Mouse (Mus musculus) heart, adult 9 months (tissue): ENCODE measurements at regions not wholly inside any gene's neighbourhood (a gene's known extent, or its start where the extent isn't known, plus 50 kb on each side); places are given as distances from the start of the nearest gene placed in this dataset.
"Not testable (repeated sequence)": the region's sequence is repeated elsewhere in the genome, so short reads cannot be mapped to it uniquely, and the experiment has no call there.

Experiments used
- DNase-seq, 2 experiments: peaks; one replicate each; pipeline ENCODE4 v3.0.0; 2022; ENCODE audit warnings: low spot score in 2 of 2

DNA sequence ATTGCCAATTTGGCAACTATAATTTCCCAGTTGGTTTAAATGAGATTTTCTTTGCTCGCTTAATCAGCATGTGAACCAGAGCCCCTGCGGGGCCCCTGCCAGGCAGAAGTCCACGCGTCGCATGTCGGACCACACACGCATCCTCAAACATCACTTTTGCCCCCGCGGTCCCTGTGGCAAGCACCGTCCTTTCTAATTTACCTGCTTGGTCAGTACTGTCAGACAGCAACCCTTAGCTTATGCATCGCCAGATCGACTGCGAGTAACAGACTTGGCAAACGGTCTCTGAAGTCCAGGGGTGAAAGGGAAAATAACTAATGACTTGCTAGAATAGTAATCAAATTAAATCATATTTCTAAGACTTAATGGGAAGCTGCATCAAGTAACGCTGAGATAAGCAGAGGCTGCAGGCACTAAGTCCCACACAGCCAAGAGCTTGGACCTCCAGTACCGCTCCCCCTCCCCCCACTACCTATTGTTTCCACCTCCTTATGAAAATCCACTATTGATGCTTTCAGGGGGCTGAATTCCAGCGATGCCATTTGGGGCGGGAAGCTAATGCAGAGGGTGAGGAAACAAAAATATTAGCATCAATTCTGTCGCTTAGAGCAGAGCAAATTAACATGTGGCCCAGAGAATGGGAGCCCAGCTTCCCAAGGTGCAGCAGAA is 142.0 kb upstream of the Cntnap4 start:
- DNase-seq, result no peak

DNA sequence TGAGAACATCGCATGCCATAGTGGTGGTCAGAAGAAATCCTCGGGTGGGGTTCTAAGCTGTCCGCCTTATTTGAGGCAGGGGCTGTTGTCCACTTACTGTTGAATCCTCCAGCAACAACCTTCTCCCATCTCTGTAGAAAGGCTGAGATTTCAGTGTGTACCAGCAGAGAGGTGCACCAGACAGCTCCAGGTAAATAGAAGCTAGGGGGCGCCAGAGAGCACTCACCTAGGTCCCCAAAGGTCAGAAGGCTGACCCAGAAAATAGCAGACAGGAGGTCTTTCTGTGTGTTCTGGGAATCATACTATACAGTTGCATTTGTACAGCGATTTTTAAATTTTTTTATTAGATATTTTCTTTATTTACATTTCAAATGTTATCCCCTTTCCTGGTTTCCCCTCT is 157.9 kb upstream of the Cntnap4 start:
- DNase-seq, result no peak

DNA sequence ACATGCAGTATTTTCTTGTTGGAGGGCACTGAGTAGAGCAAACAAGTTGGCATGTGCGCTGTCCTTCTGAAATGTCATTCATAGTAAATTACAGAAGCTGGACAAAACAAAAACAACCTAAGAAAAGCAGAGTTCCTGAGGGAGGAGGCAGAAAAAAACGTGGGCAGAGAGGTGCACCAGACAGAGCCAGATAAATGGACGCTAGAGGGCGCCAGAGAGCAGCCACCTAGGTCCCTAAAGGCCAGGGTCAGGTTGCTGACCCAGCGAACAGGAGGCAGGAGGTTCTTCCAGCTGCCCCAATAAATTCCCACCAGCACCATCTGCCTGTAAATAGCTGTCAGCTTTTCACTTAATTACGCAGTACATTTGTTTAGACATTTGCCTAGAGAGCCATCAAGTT is 158.6 kb upstream of the Cntnap4 start:
- DNase-seq, result no peak

DNA sequence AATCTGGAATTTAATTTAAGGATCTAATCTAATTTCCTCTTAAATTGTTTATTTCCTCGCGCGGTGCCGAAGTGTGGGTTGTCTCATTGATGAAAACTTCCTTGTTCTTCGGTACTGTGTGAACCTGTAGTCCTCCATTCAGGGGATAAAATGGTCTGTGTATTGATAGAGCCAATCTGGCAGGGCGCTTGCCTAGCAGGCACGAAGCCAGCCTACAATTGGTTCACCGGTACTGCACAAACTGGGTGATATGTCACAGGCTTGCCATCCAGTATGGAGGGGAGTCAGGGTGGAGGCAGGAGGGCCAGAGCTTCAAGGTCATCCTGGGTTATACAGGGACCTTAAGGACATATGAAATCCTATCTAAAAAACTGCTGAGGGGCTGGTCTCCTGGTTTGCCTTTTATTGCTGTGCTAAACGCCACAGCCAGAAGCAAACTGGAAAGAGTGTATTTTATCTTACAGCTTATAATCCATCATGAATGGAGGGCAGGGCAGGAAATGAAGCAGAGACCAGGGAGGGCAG is 161.6 kb upstream of the Cntnap4 start:
- DNase-seq, result no peak

DNA sequence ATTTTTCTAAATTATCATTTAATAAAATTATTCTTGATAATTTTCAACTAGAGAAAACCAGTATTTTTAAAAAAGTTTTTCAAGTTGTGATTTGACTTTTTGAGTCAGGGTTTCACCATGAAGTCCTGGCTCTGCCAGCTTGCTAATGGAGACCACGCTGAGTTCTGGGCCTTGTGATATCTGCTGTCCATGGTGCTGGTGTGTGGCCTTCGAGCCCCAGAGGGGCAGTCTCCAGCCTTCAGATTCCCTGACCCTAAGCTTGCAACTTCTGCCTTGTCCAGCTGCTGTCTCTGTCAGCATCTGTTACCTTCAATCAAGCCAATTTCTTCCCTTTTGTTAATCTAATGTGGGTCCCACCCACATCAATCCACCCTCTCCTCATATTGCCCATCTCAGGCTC is 165.8 kb upstream of the Cntnap4 start:
- no peak for DNase-seq

DNA sequence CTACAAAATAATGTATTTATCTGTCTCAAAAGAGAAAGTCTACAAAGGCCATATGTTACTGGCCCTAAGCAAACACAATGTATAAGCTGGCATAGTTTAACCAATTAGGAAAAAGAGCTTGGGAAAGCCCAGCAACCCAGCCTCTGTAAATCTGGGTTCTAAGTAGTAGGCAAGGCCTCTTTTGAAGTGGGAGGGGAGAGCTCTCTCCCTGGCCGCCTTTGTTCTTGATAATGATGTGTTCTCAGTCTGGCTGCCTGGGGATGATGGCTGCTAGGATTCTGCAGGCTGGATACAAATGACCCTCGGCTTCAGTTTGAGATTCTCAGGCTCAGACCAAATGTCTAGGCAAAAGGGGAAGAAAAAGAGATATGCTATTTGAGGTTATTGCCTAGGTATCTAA is 172.4 kb upstream of the Cntnap4 start:
- no peak for DNase-seq

DNA sequence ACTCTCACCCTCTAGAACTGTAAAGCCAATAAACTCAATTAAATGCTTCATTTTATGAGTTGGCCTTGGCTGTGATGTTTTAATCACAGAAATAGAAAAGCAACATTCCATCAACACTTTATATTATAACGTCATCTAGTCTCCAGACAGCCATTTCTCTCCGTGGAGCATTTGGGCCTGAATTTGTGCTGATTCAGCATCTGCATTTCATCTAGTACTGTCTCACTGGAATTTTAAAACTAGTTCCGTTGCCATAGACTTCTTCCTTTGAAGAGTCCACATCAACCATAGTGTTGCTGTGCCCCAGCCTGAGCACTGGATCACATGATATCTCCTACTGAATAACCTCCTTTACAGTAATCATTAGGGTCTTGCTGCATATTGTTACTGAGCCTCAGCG is 179.7 kb upstream of the Cntnap4 start:
- no peak for DNase-seq

DNA sequence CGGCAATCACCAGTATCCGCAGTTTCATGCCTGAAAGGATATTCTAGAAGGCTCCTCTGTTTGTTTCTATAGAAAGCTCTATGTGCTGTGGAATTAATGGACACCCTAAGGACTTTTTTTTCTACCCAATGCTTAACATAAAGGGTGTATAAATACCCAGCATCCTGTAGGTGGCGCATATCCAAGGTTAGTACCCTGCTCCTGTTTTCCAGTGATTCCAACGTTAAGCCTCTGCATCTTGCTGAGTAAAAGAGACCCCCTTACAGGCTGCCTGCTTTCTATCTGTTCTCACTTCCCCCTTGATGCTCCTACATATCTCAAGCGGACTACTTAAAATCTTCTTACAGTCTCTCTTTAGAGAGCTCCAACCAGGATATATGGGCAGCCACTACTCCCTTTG is 221.5 kb upstream of the Cntnap4 start:
- no peak for DNase-seq

DNA sequence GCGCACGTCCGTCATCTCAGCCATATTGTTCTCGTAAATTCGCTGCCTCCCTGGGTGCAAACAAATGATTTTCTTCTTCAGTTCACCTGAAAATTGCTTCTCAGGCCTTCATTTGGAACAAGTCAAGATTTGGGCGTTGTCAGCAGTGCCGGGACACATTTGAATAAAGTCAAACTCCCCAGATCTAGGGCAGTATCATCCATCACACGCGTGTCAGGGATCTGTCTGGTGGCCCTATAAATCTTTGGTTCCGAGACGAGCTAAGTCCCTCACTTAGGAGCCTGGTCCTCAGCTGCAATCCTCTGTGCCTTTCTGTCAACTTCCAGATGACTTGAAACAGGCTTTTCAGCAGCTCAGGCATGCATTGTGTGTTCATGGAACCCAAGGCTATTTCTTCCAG is 236.7 kb upstream of the Cntnap4 start:
- DNase-seq, result no peak

DNA sequence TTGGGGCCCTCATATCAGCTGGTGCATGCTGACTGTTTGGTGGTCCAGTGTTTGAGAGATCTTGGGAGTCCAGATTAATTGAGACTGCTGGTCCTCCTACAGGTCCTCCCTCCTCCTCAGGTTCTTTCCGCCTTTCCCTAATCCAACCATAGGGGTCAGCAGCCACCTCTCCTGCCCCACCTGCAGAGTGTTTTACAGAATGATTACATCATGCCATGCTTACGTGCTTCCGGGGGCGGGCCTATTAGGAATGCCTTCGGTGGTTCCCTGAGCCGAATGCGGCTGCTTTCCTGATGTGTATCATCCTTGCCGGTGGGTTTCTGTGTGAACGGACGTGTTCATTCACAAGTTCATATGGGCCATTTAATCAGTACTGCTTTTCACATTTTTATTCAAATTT is 237.8 kb upstream of the Cntnap4 start:
- DNase-seq, result no peak

DNA sequence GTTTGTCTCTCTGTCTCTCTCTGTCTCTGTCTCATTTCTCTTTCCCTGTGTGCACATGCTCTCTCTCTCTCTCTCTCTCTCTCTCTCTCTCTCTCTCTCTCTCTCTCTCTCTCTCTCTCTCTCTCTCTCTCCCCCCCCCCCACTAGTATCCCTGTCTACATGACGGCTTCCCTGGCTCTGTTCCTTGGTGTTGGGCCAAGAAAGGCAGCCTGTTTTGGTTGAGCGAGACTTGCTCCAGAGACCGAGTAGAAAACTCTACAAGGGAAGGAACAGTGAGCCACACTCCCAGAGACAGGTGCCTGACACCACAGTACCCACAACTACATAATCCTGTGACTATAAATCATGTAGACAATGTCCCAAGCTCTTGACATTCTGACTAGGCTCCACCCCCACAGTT is 260.0 kb upstream of the Cntnap4 start:
- DNase-seq, result no peak

DNA sequence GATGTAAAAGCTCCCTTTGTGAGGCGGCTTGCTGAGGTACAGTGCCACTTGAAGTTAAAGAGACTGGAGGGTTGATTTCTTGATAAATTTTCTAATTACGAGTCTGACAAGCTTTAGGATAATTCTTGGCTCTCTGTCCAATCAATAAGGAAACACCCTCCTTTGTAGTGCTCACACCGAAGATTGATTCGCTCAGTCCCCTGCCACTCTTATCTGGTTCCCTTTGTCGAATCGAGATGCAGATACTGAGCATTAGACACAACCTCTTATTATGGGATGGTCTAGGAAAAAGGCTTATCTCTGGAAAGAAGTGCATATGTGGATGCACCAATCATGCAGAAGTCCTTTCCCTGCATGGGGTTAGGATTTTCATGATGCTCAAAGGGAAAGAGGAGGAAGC is 261.5 kb upstream of the Cntnap4 start:
- no peak for DNase-seq

DNA sequence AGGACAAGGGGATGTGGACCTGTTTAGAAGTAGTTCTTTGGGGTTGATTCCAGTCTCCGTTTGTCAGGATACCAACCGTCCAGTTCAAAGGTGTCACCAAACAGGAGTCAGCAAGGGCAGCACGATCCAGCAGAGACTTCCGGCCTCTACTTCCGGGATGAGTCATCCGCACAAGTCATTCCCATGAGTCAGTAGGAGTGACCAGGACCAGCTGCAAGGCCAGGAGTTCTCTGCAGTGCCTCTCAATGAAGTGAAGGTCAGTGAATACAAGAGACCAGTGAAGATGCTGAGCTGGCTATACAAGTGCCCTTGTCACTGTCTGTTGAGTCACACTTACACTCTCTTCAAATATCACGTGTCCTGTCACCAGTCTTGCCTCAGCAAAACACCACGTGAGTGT is 272.8 kb upstream of the Cntnap4 start:
- DNase-seq, result no peak

DNA sequence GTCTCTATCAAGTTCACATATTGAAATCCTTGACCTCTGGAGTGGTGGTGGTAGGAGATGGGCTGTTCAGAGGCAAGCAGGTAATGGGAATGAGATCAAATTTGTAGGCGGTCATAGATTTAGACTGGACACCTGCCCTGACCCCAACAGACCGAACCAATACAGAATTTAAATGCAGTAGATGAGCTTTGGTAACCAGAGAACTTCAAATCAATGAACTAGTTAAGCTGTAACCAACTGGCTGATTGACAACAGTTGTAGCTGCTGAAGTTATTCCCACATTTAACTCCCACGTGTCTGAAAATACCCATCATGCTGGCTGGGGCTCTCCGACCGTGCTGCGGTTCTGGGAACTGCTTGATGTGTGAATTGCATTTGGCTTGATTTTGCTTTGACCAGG is 268.5 kb upstream of the Gm6793 start:
- DNase-seq, result no peak

DNA sequence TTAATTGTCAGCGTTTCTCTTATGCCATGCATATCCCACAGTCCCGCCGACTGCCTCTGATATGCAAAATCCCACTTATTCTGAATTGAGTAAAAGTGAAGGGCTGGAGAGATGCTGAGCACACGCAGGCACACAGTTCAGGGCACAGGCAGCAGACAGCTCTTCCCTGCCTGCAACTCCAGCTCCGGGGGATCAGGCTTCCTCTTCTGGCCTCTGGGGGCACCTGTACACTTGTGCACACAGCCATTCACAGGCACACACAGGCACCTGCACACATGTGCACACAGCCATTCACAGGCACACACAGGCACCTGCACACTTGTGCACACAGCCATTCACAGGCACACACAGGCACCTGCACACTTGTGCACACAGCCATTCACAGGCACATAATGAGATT is 254.8 kb upstream of the Gm6793 start:
- DNase-seq, result no peak

DNA sequence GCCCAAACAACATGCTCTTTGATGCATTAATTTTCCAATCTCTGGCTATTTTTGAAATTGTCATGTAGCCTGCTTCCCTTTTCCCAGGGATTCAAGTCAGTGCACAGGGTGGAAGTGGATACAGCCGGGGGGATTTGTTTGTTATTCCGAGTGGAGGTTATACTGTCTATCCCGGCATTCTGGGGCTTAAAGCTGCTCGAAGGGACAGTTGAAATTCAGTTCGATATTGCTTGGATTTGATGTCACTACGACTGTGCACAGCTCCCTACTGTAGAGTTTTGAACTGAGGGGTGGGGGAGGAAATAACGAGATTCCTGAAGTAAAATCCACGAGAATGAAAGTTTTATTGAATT is 254.4 kb upstream of the Gm6793 start:
- no peak for DNase-seq

DNA sequence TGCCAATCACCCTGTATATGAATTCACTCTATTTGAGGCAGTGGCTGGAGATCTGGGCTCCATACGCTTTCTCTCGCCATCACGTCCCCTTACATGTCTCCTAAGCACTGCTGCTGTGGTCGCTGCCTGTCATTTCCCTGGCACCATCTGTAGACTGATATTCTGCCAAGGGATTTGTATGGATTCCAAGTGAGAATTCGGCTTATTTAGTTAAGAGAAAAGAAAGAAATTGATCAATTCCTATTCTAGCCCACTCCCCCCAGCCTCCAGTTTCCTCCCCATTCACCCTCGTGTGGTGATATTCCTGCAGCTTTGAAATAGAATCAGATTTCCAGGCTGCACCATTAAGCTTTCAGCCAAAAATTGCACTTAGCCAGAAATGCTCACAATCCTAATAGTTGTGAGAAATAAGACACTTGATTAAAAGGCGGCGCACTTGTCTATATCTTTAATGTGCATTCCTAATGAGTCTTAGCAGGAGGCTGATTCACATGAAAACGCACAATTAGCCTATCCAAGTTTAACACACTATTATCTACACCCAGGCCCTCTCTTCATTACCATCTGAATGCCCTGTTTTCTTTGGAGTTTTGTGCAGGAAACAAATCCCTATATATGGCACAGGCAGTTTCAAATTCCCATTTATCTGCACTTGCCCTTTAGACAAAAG is 253.8 kb upstream of the Gm6793 start:
- no peak for DNase-seq

DNA sequence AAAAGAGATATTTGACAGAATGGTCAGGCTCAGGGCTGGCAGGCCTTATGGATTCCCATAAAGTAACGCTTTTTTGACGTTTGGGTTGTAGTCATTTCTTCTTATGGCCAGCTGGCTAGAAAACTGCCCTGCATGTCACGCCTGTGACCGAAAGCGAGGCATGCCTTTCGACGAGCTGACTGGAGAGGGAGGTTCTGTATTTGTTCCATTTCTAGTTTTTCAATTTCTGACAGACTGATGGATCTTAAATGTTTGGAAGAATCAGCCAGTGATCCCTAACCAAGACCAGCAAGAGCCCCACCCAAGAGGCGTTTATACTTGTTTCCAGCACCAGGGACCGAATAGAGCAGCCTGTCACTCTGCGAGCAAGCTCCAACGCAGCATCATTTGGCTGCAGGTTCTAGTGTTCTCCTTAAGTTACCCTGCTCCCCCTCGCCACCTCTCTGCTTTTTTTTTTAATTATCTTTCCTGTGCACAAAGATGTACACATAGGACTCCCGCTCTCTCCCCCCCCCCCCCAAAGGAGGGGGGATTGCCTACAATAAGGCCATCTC is 243.2 kb upstream of the Gm6793 start:
- no peak for DNase-seq

DNA sequence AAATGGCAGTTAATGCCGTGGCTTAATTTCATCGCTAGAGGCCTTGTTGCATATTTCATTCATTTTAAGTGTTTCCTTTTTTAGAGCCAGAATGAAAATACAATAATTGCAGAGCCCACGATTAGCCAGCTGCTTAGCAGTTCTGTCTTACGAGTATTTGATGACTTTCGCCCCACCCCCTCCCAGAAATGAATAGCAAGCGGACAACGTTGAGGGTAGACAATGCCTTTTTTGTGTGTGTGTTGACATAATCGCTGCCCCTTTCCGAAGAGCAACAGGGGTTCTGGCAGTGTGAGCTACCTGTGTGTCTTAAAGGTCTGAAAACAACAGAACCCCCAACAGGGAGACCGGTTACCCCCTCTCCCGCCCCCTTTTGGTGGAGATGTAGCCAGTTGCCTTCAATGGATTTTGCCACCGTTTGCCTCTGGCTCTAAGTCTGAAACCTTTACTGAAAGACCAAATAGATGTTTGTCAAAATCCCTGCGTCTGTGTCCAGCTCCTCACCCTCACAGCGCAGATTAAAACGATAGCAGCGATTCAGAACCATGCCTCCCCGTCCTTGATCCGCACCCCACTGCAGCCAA is 242.6 kb upstream of the Gm6793 start:
- DNase-seq, result no peak

DNA sequence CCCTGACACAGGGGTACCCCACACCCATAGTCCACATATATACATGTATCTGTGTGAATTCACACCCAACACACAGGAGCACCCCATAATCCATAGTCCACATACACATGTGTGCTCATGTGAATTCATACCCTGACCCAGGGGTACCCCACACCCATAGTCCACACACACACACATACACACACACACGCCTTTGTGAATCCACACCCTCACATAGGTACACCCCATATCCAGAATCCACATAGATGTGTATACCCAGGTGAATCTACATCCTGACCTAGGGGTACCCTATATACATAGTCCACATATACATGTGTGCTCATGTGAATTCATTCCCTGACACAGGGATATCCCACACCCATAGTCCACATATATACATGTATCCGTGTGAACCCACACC is 231.8 kb upstream of the Gm6793 start:
- DNase-seq, result not testable (repeated sequence)

DNA sequence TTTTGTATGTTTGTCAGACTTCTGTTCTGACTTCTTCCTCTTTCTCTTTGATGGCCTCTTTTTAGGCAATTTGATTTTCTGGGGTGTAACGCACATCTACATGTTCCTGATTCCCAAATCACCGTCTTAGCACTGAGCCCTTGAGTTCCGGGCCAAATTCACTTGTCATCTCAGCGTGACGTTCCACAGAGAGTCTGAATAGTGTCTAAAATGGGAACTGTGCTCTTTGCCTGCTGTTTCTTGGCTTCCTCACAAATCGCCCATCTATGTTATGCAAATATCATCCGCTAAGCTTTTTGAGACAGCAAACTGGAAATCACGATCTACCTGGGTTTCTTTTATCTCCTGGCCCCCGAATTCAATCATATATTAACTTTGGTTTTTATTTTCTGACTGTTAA is 223.8 kb upstream of the Gm6793 start:
- no peak for DNase-seq

DNA sequence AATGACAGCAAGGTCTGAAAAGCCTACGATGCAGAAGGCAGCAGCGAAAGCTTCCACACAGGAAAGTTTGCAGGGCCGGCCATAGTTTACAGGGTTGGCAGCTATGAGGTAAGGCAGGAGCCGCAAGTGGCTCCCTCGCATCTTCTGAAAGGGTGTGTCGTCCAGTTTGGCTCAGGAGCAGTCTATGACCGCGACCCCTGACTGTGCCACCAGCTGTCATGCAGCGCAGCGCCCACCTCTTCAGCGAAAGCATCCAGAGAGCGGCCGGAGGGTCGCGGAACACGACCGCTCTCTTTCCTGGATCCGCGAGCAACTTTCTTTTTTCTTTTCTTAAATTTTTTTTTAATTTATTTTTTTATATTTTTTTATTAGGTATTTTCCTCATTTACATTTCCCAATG is 221.9 kb upstream of the Gm6793 start:
- not testable (repeated sequence) for DNase-seq

DNA sequence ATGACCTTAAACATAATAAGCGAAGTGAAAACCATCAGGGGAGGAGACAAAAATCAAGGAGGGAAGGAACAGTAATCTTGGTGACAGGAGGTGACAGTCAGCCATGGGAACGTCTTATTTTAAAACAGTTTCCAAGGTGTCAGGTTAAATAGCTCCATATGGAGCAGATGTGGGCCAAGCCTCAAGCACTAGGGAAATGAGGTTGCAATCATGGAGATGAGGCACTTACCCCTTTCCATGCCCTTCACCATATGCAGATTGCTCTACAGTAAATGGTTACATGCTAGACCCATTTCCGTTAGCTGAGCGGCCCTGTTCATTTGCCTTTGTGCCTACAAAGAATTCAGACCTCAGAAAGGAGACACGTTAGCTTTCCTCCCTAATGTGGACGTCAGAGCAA is 204.8 kb upstream of the Gm6793 start:
- no peak for DNase-seq
